Mouse (Mus musculus): ENCODE data around the gene S100pbp. TPM values are rescaled to one million over a fixed set of nuclear protein-coding genes. Genes with fewer than 3 reads are reported as not detected.
A peak's percentile ranks its signal among the peaks of the same experiment; 100 is the strongest.

The S100pbp gene
- polyA plus RNA-seq, 1 experiment from 2014 or later: 23.2 TPM

GRCm38 (mm10) chr4:129143509-129143908 lies 46.0 kb downstream of the S100pbp start:
- Histone ChIP-seq H3K9me3 (ENCODE audit: low read length) (no peaks in the 10 kb centered on the region), H3K4me1 (ENCODE audit: insufficient read depth, low read length) (peaks cover 15% of the 10 kb centered on the region), H3K27ac (ENCODE audit: low read length) (no peak overlapping the region), H3K4me3 (ENCODE audit: low read length) (no peak overlapping the region), H3K36me3 (ENCODE audit: insufficient read depth, low read length) (0 out of 2 replicates have a peak, but pooled peaks cover under 1% of the 10 kb centered on the region), H3K9ac (replicated peaks; ENCODE audit: low read length) (no peak overlapping the region), H3K4me2 (replicated peaks; ENCODE audit: low read depth, low read length) (no peak overlapping the region), H3K27me3 (ENCODE audit: insufficient read depth, low read length) (no peaks in the 10 kb centered on the region)
- 82% methylated on average over 5 of the region's 5 CpGs for WGBS
- ATAC-seq (ENCODE audit: low FRiP score, low TSS enrichment): no peak

GRCm38 (mm10) chr4:129142439-129143045 lies 47.0 kb downstream of the S100pbp start:
- Histone ChIP-seq H3K4me1 (ENCODE audit: insufficient read depth, low read length) (peaks cover 8% of the 10 kb centered on the region), H3K27ac (ENCODE audit: low read length) (no peak overlapping the region), H3K9ac (replicated peaks; ENCODE audit: low read length) (no peak overlapping the region), H3K27me3 (ENCODE audit: insufficient read depth, low read length) (no peaks in the 10 kb centered on the region), H3K4me2 (replicated peaks; ENCODE audit: low read depth, low read length) (no peak overlapping the region), H3K9me3 (ENCODE audit: low read length) (no peaks in the 10 kb centered on the region), H3K36me3 (ENCODE audit: insufficient read depth, low read length) (no peaks in the 10 kb centered on the region), H3K4me3 (ENCODE audit: low read length) (no peak overlapping the region)
- no peak for ATAC-seq (ENCODE audit: low FRiP score, low TSS enrichment)
- 82% methylated on average over 11 of the region's 11 CpGs for WGBS

DNA sequence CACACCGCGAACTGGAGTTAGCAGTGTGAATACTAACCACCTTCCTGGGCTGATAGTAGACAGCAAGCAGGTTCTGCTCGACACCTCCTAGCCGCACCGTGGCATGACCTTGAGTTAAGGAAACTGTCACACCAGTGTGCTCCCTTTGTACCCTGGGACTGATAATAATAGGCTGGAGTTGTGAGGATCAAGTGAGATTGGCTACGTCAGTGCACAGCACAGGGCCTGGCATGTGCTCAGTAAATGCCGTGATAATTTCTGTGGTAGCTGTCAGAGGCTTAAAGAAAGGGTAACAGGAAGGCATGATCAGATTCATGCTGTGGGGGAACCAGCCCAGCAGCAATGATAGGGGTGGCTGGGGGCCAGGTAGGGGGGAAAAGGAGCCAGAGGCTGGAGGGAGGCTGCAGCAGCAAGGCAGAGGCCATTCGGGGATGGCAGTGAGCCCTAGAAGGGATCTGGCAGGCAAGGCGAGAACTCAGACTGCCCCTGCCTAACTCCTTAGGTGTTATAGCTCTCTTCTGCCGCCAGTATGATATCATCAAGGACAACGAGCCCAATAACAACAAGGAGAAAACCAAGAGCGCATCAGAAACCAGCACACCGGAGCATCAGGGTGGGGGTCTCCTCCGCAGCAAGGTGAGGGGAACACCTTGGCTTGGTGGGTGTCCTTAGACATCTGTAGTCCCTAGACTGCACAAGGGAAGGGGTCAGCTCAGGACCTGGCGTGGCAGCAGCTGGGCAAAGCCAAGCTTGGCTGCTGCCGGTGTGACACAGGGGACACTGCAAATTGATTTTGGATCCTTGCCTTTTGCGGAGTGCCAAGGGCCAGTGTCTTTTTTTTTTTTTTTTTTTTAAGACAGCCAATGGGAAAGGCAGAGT lies 47.7 kb downstream of the S100pbp start:
- H3K36me3 ChIP-seq (ENCODE audit: insufficient read depth, low read length): no peaks in the 10 kb centered on the region
- H3K9me3 ChIP-seq (ENCODE audit: low read length): no peaks in the 10 kb centered on the region
- H3K9ac ChIP-seq (replicated peaks; ENCODE audit: low read length): no peak overlapping the region
- ATAC-seq (ENCODE audit: low FRiP score, low TSS enrichment): no peak
- no peak overlapping the region for H3K4me2 ChIP-seq (replicated peaks; ENCODE audit: low read depth, low read length)
- H3K27ac ChIP-seq (ENCODE audit: low read length): no peak overlapping the region
- no peak overlapping the region for H3K4me3 ChIP-seq (ENCODE audit: low read length)
- no peaks in the 10 kb centered on the region for H3K27me3 ChIP-seq (ENCODE audit: insufficient read depth, low read length)
- peaks cover 14% of the 10 kb centered on the region for H3K4me1 ChIP-seq (ENCODE audit: insufficient read depth, low read length)
- 74% methylated on average over 17 of the region's 17 CpGs for WGBS

DNA sequence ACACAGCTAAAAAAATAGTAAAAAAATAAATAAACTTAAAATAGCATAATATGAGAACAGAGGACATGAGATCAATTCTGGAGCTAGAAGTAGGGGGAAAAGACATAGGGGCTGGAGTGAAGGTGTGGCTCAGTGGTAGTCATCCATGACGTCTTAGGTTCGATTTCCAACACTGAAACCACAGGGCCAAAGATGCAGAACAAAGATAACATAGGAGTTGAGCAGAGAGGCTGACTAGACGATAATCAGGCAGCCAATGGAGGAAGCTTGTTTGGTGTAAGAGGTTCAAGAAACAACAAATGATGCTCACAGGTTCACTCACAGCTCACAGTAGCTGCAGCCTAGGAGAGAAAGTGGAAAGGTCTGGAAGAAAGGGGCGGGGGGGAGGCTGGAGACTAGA lies 48.7 kb downstream of the S100pbp start:
- Histone ChIP-seq H3K36me3 (ENCODE audit: insufficient read depth, low read length) (no peaks in the 10 kb centered on the region), H3K4me2 (replicated peaks; ENCODE audit: low read depth, low read length) (no peak overlapping the region), H3K4me1 (ENCODE audit: insufficient read depth, low read length) (peaks cover 18% of the 10 kb centered on the region), H3K9me3 (ENCODE audit: low read length) (no peaks in the 10 kb centered on the region), H3K27ac (ENCODE audit: low read length) (no peak overlapping the region), H3K4me3 (ENCODE audit: low read length) (no peak overlapping the region), H3K9ac (replicated peaks; ENCODE audit: low read length) (no peak overlapping the region), H3K27me3 (ENCODE audit: insufficient read depth, low read length) (peaks cover 2% of the 10 kb centered on the region; the same call in 1 of the 2 replicates)
- WGBS: 55% methylated on average over 4 of the region's 4 CpGs
- ATAC-seq (ENCODE audit: low FRiP score, low TSS enrichment): no peak

DNA sequence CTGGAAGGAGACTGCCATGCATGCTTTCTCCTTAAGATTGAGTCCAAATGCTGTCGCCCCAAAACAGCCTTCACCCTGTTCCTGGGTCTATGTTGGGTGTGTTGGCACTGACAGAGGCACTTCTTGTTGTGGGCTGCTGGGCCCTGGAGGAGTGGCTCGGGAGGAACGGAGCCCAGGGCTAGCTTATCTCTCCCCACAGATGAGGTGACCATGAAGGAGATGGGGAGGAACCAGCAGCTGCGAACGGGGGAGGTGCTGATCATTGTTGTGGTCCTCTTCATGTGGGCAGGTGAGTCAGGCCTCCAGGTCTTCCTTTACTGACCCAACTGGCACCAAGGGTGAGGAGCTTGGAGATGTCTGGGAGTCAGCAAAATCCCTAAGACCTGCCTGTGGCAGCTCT lies 49.9 kb downstream of the S100pbp start:
- peaks cover 25% of the 10 kb centered on the region for H3K4me1 ChIP-seq (ENCODE audit: insufficient read depth, low read length)
- H3K9me3 ChIP-seq (ENCODE audit: low read length): no peaks in the 10 kb centered on the region
- no peaks in the 10 kb centered on the region for H3K36me3 ChIP-seq (ENCODE audit: insufficient read depth, low read length)
- H3K27ac ChIP-seq (ENCODE audit: low read length): no peak overlapping the region
- no peak overlapping the region for H3K9ac ChIP-seq (replicated peaks; ENCODE audit: low read length)
- peaks cover 9% of the 10 kb centered on the region; the same call in 1 of the 2 replicates for H3K27me3 ChIP-seq (ENCODE audit: insufficient read depth, low read length)
- ATAC-seq (ENCODE audit: low FRiP score, low TSS enrichment): no peak
- no peak overlapping the region for H3K4me2 ChIP-seq (replicated peaks; ENCODE audit: low read depth, low read length)
- H3K4me3 ChIP-seq (ENCODE audit: low read length): no peak overlapping the region
- WGBS: 82% methylated on average over 5 of the region's 5 CpGs

DNA sequence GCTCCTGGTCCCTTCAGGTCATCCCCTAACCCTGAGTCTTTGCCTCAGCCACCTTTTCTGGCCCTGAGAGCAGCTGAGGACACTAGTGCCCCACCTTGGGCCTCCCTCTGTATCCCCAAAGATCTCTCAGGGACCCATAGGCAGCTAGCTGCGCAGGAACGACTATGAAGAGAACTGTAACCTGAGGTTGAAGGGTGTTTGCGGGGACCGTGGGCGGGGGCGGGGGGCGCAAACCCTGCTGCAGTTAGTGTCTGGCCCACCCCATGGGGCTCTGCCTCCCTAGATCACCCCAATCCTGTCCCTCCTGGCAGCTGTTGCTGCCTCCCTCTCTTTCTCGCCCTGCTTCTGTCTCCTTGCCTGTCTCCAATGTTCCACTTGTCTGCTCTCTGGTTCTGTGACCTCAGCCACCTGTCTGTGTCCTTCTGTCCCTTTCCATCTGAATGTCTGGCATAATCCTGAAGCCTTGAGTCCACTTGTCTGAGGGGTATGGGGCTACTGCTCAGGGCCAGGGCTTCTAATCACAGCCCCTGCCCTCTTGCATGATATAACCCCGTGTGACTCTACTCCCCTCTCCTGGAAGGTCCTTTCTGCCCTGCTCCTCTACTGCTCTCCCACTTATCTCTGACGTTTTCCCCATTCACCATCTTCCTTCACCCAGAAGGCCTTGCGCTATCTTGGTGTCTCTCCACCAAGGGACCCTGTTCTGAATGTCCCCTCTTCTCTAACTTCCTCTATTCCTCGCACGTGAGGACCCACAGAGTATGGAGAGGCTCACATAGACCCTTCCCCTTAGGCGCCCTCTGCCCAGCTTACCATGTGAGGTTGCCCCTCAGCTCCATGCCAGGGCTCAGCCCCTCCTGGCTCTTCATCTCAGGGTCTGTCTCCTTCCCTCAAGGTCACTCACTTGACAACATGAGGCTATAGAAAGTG lies 51.9 kb downstream of the S100pbp start:
- WGBS: 55% methylated on average over 14 of the region's 14 CpGs
- Histone ChIP-seq H3K4me1 (ENCODE audit: insufficient read depth, low read length) (peaks cover 28% of the 10 kb centered on the region), H3K4me2 (replicated peaks; ENCODE audit: low read depth, low read length) (peak overlapping the region; percentile 98), H3K27me3 (ENCODE audit: insufficient read depth, low read length) (peaks cover 9% of the 10 kb centered on the region; the same call in 1 of the 2 replicates), H3K27ac (ENCODE audit: low read length) (no peak overlapping the region), H3K9ac (replicated peaks; ENCODE audit: low read length) (peak overlapping the region; percentile 76), H3K9me3 (ENCODE audit: low read length) (no peaks in the 10 kb centered on the region), H3K36me3 (ENCODE audit: insufficient read depth, low read length) (no peaks in the 10 kb centered on the region), H3K4me3 (ENCODE audit: low read length) (peak overlapping the region; percentile 62)
- no peak for ATAC-seq (ENCODE audit: low FRiP score, low TSS enrichment)

- H3K36me3 ChIP-seq (ENCODE audit: insufficient read depth, low read length): no peaks in the 10 kb centered on the region
- ATAC-seq (ENCODE audit: low FRiP score, low TSS enrichment): peak; percentile 46
- peak within 1 kb of the TSS; percentile 98 for H3K4me2 ChIP-seq (replicated peaks; ENCODE audit: low read depth, low read length)
- peak within 1 kb of the TSS; percentile 62 for H3K4me3 ChIP-seq (ENCODE audit: low read length)
- H3K9me3 ChIP-seq (ENCODE audit: low read length): no peaks in the 10 kb centered on the region
- H3K4me1 ChIP-seq (ENCODE audit: insufficient read depth, low read length): peaks cover 28% of the 10 kb centered on the region
- peaks cover 9% of the 10 kb centered on the region; the same call in 1 of the 2 replicates for H3K27me3 ChIP-seq (ENCODE audit: insufficient read depth, low read length)
- no peak within 1 kb of the TSS for H3K27ac ChIP-seq (ENCODE audit: low read length)
- peak within 1 kb of the TSS; percentile 76 for H3K9ac ChIP-seq (replicated peaks; ENCODE audit: low read length)
- WGBS: 3% methylated on average over 27 of the region's 80 CpGs
These were observed 52.7 kb downstream of the S100pbp start, which contains the start of gene Fndc5 for GRCm38 (mm10) chr4:129136579-129137391. Gene Fndc5, plus strand, starts transcription at chr4:129136999.

DNA sequence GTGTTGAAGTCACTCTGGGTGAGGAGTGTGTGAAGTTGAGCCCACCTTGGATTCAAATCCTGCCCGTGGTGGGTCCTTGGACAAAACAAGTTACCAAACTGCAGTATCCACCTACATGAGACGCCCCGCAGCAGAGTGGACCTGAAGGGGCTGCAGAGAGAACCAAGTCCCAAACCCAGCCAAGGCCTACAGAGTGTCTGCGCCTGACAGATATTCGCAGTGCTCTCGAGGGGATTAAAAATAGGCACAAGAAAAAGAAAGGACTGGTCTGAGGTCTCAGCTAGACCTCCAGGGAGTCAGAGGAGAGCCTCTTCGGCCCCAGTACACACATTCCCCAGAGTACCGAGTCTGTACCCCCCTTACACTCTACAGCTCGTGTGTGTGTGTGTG lies 53.3 kb downstream of the S100pbp start:
- Histone ChIP-seq H3K9me3 (ENCODE audit: low read length) (no peaks in the 10 kb centered on the region), H3K36me3 (ENCODE audit: insufficient read depth, low read length) (no peaks in the 10 kb centered on the region), H3K9ac (replicated peaks; ENCODE audit: low read length) (peak overlapping the region; percentile 76), H3K4me3 (ENCODE audit: low read length) (peak overlapping the region; percentile 62), H3K4me2 (replicated peaks; ENCODE audit: low read depth, low read length) (peak overlapping the region; percentile 98), H3K4me1 (ENCODE audit: insufficient read depth, low read length) (peaks cover 32% of the 10 kb centered on the region), H3K27me3 (ENCODE audit: insufficient read depth, low read length) (peaks cover 9% of the 10 kb centered on the region; the same call in 1 of the 2 replicates), H3K27ac (ENCODE audit: low read length) (no peak overlapping the region)
- WGBS: 37% methylated on average over 9 of the region's 9 CpGs
- no peak for ATAC-seq (ENCODE audit: low FRiP score, low TSS enrichment)

- no peak for ATAC-seq (ENCODE audit: low FRiP score, low TSS enrichment)
- H3K9ac ChIP-seq (replicated peaks; ENCODE audit: low read length): no peak overlapping the region
- no peak overlapping the region for H3K4me3 ChIP-seq (ENCODE audit: low read length)
- WGBS: 47% methylated on average over 2 of the region's 2 CpGs
- H3K4me2 ChIP-seq (replicated peaks; ENCODE audit: low read depth, low read length): no peak overlapping the region
- peaks cover 9% of the 10 kb centered on the region; the same call in 1 of the 2 replicates for H3K27me3 ChIP-seq (ENCODE audit: insufficient read depth, low read length)
- H3K9me3 ChIP-seq (ENCODE audit: low read length): no peaks in the 10 kb centered on the region
- peaks cover 37% of the 10 kb centered on the region for H3K4me1 ChIP-seq (ENCODE audit: insufficient read depth, low read length)
- H3K36me3 ChIP-seq (ENCODE audit: insufficient read depth, low read length): no peaks in the 10 kb centered on the region
- H3K27ac ChIP-seq (ENCODE audit: low read length): no peak overlapping the region
These were observed 53.9 kb downstream of the S100pbp start for GRCm38 (mm10) chr4:129135637-129136036.
